In genomic region chr17:90454738-90455408, GRCm38 (mm10) we compare ENCODE assay signal across 9 mouse cellular contexts.
DNase-seq lines count a peak whose midpoint lies in the region; ATAC-seq lines count a peak whose summit lies in the region.
"Had no signal": no experiment of that assay in that cellular context is flagged by ENCODE, and none has a peak within 500 bp of the region (broad histone marks: within the 10 kb centered on the region; RNA-seq: fewer than 3 reads in every experiment).

No protein-coding gene starts in this region.

- no peaks in the 10 kb centered on the region for H3K9me3 ChIP-seq in heart, embryonic 10.5 days
- no peaks in the 10 kb centered on the region for H3K9me3 ChIP-seq in hindbrain, embryonic 14.5 days (ENCODE audit: control insufficient read depth, low read length)
- peaks cover 7% of the 10 kb centered on the region; the same call in 1 of the 2 replicates for H3K9me3 ChIP-seq in megakaryocyte, embryonic 14.5 days
- H3K9me3 ChIP-seq in stomach, embryonic 15.5 days, result no peaks in the 10 kb centered on the region

- peak overlapping the region; percentile 70 for H3K4me3 ChIP-seq in heart, embryonic 10.5 days
- H3K4me3 ChIP-seq in hindbrain, embryonic 14.5 days (replicated peaks; ENCODE audit: low read length), result peak overlapping the region; percentile 64
- peak overlapping the region; percentile 78 for H3K4me3 ChIP-seq in megakaryocyte, embryonic 14.5 days (replicated peaks)
- peak overlapping the region; percentile 45 for H3K4me3 ChIP-seq in stomach, embryonic 15.5 days (replicated peaks)

- DNase-seq in heart, embryonic 10.5 days (ENCODE audit: low spot score), result peak; percentile 74
- DNase-seq in heart, postnatal 10 days, result no peak
- DNase-seq in 3134 (ENCODE audit: extremely low read depth, insufficient read length, low spot score), result peak; percentile 2
- peak; percentile 21 to 52 for DNase-seq in cerebellum, postnatal 4 days (ENCODE audit: low spot score in 2 of 2)
- peak; percentile 44 for DNase-seq in hindbrain, embryonic 14.5 days (ENCODE audit: low spot score)
- no peak for DNase-seq in spleen, adult 18-20 months

- 0 out of 2 replicates have a peak overlapping the region, but pooled peaks have one; percentile 10 for H3K27ac ChIP-seq in heart, embryonic 10.5 days
- peak overlapping the region; percentile 79 for H3K27ac ChIP-seq in hindbrain, embryonic 14.5 days
- no peak overlapping the region for H3K27ac ChIP-seq in stomach, embryonic 15.5 days

- peak; percentile 44 for ATAC-seq in hindbrain, embryonic 14.5 days (ENCODE audit: low FRiP score)
- ATAC-seq in stomach, embryonic 15.5 days (ENCODE audit: insufficient read depth, low FRiP score, low read depth), result no peak

- peaks cover 10% of the 10 kb centered on the region for H3K4me1 ChIP-seq in heart, embryonic 10.5 days
- H3K4me1 ChIP-seq in hindbrain, embryonic 14.5 days (replicated peaks; ENCODE audit: control insufficient read depth, insufficient read depth, low read length), result peaks cover 21% of the 10 kb centered on the region; the same call in 1 of the 2 replicates
- peaks cover 15% of the 10 kb centered on the region for H3K4me1 ChIP-seq in megakaryocyte, embryonic 14.5 days
- 0 out of 2 replicates have a peak, but pooled peaks cover 17% of the 10 kb centered on the region for H3K4me1 ChIP-seq in stomach, embryonic 15.5 days

- H3K27me3 ChIP-seq in heart, embryonic 10.5 days (ENCODE audit: insufficient read depth, poor library complexity, severe bottlenecking), result peaks cover 45% of the 10 kb centered on the region
- H3K27me3 ChIP-seq in hindbrain, embryonic 14.5 days (ENCODE audit: control insufficient read depth, insufficient read depth, low read length), result no peaks in the 10 kb centered on the region
- peaks cover 41% of the 10 kb centered on the region for H3K27me3 ChIP-seq in megakaryocyte, embryonic 14.5 days (replicated peaks)
- peaks cover 31% of the 10 kb centered on the region for H3K27me3 ChIP-seq in stomach, embryonic 15.5 days (replicated peaks)
- H3K27me3 ChIP-seq: CH12.LX had no signal

- intact Hi-C loops in heart, postnatal 10 days (cut with DNase I), result no loop called here

- under 1% methylated on average over 41 of the region's 41 CpGs for WGBS in heart, embryonic 10.5 days
- under 1% methylated on average over 40 of the region's 41 CpGs for WGBS in hindbrain, embryonic 14.5 days
- under 1% methylated on average over 38 of the region's 41 CpGs for WGBS in stomach, embryonic 15.5 days

- peak overlapping the region; percentile 56 for H3K4me2 ChIP-seq in hindbrain, embryonic 14.5 days (replicated peaks)
- peak overlapping the region; percentile 91 for H3K4me2 ChIP-seq in stomach, embryonic 15.5 days

- no peaks in the 10 kb centered on the region for H3K36me3 ChIP-seq in heart, embryonic 10.5 days
- H3K36me3 ChIP-seq in hindbrain, embryonic 14.5 days (replicated peaks; ENCODE audit: control insufficient read depth, insufficient read depth), result no peaks in the 10 kb centered on the region
- H3K36me3 ChIP-seq in megakaryocyte, embryonic 14.5 days (replicated peaks; ENCODE audit: low read length), result no peaks in the 10 kb centered on the region
- no peaks in the 10 kb centered on the region for H3K36me3 ChIP-seq in stomach, embryonic 15.5 days

- H3K9ac ChIP-seq in hindbrain, embryonic 14.5 days, result peak overlapping the region; percentile 80
- 0 out of 2 replicates have a peak overlapping the region, but pooled peaks have one; percentile 9 for H3K9ac ChIP-seq in stomach, embryonic 15.5 days

Comparison
In these comparisons a context has a peak if more than half of its experiments do, and no peak if none do; other contexts are left out.
1. DNase-seq: peak in heart, embryonic 10.5 days (single experiment), 3134 (single experiment), cerebellum, postnatal 4 days (2 of 2) and hindbrain, embryonic 14.5 days (single experiment); none in heart, postnatal 10 days (0 of 2) and spleen, adult 18-20 months (0 of 2).
2. Peak in every context shown above with its lines, with median percentiles within 50 percentile points of each other: H3K4me3 ChIP-seq.